Mouse (Mus musculus): ENCODE measurements at regions not wholly inside any gene's neighbourhood (a gene's known extent, or its start where the extent isn't known, plus 50 kb on each side); places are given as distances from the start of the nearest gene placed in this dataset.
A peak's percentile ranks its signal among the peaks of the same experiment; 100 is the strongest.

- Histone ChIP-seq H3K4me1 (ENCODE audit: control insufficient read depth in 1 of 2, insufficient read depth in 2 of 2, low read length in 2 of 2) (no peaks in the 10 kb centered on the region), H3K79me2 (ENCODE audit: control insufficient read depth, insufficient read depth, low read length, poor library complexity) (no peaks in the 10 kb centered on the region), H3K27me3 (ENCODE audit: control insufficient read depth in 1 of 2, insufficient read depth in 2 of 2, low read length in 2 of 2) (no peaks in the 10 kb centered on the region), H3K9me3 (replicated peaks; ENCODE audit: insufficient read depth, low read length) (no peaks in the 10 kb centered on the region), H3K9ac (ENCODE audit: control insufficient read depth, low read depth, low read length, poor library complexity, severe bottlenecking) (no peak overlapping the region), H3K27ac (ENCODE audit: control insufficient read depth, low read depth, low read length) (no peak overlapping the region), H3K36me3 (ENCODE audit: control insufficient read depth in 1 of 2, insufficient read depth in 2 of 2, low read length in 2 of 2) (no peaks in the 10 kb centered on the region), H3K4me3 (ENCODE audit: control insufficient read depth in 1 of 2, insufficient read depth in 1 of 2, low read depth in 2 of 2, low read length in 2 of 2) (no peak overlapping the region)
- DNase-seq (ENCODE audit: low read depth, low spot score), result peak; percentile 4
- TF ChIP-seq SMC3 (IDR thresholded peaks at IDR 0.05; ENCODE audit: low read depth, low read length) (no peak), ZKSCAN1 (IDR thresholded peaks at IDR 0.05; ENCODE audit: low read depth, low read length) (no peak), MYB (IDR thresholded peaks at IDR 0.05; ENCODE audit: low read depth, low read length) (no peak), RAD21 (IDR thresholded peaks at IDR 0.05; ENCODE audit: low read depth, low read length) (peak; percentile 16), TBP (IDR thresholded peaks at IDR 0.05; ENCODE audit: low read depth, low read length) (no peak), POLR2A (IDR thresholded peaks at IDR 0.05; ENCODE audit: control insufficient read depth in 1 of 2, insufficient read depth in 1 of 2, low read depth in 1 of 2, low read length in 2 of 2, poor library complexity in 1 of 2) (no peak), CTCF (IDR thresholded peaks at IDR 0.05 in 2 of 3, conservative IDR thresholded peaks at IDR 0.05 in 1 of 3; ENCODE audit: control insufficient read depth in 1 of 3, insufficient read depth in 1 of 3, low read depth in 2 of 3, low read length in 3 of 3, poor library complexity in 1 of 3, severe bottlenecking in 1 of 3) (peak in 1 of 3 experiments; percentile 22; a peak in 2 of 6 replicates), MAFK (IDR thresholded peaks at IDR 0.05; ENCODE audit: borderline replicate concordance, low read depth, low read length) (no peak), RCOR1 (IDR thresholded peaks at IDR 0.05; ENCODE audit: low read depth, low read length) (no peak), MAX (IDR thresholded peaks at IDR 0.05; ENCODE audit: low read length) (no peak)
These were observed 107.6 kb upstream of the Try4 start for GRCm38 (mm10) chr6:41194464-41194863.

- DNase-seq (ENCODE audit: low read depth, low spot score), result no peak
- no peaks in the 10 kb centered on the region for H3K79me2 ChIP-seq (ENCODE audit: control insufficient read depth, insufficient read depth, low read length, poor library complexity)
- TF ChIP-seq MXI1 (IDR thresholded peaks at IDR 0.05; ENCODE audit: low read depth, low read length), result no peak
- no peak for TF ChIP-seq KAT2A (conservative IDR thresholded peaks at IDR 0.05; ENCODE audit: low read depth, low read length)
- TF ChIP-seq MEF2A (IDR thresholded peaks at IDR 0.05; ENCODE audit: extremely low read depth, insufficient replicate concordance, low read depth, low read length, poor library complexity, severe bottlenecking), result no peak
- no peak for TF ChIP-seq CHD1 (IDR thresholded peaks at IDR 0.05; ENCODE audit: low read depth, low read length)
- H3K27me3 ChIP-seq (ENCODE audit: control insufficient read depth in 1 of 2, insufficient read depth in 2 of 2, low read length in 2 of 2), result no peaks in the 10 kb centered on the region
- no peak overlapping the region for H3K27ac ChIP-seq (ENCODE audit: control insufficient read depth, low read depth, low read length)
- no peak overlapping the region for H3K9ac ChIP-seq (ENCODE audit: control insufficient read depth, low read depth, low read length, poor library complexity, severe bottlenecking)
- no peaks in the 10 kb centered on the region for H3K36me3 ChIP-seq (ENCODE audit: control insufficient read depth in 1 of 2, insufficient read depth in 2 of 2, low read length in 2 of 2)
- H3K9me3 ChIP-seq (replicated peaks; ENCODE audit: insufficient read depth, low read length), result no peaks in the 10 kb centered on the region
- H3K4me1 ChIP-seq (ENCODE audit: control insufficient read depth in 1 of 2, insufficient read depth in 2 of 2, low read length in 2 of 2), result no peaks in the 10 kb centered on the region
- no peak overlapping the region for H3K4me3 ChIP-seq (ENCODE audit: control insufficient read depth in 1 of 2, insufficient read depth in 1 of 2, low read depth in 2 of 2, low read length in 2 of 2)
These were observed 110.2 kb upstream of the Try4 start for GRCm38 (mm10) chr6:41191734-41192326.

- no peaks in the 10 kb centered on the region for H3K9me3 ChIP-seq (replicated peaks; ENCODE audit: insufficient read depth, low read length)
- no peak overlapping the region for H3K27ac ChIP-seq (ENCODE audit: control insufficient read depth, low read depth, low read length)
- H3K4me1 ChIP-seq (ENCODE audit: control insufficient read depth in 1 of 2, insufficient read depth in 2 of 2, low read length in 2 of 2), result no peaks in the 10 kb centered on the region
- no peak for TF ChIP-seq ETS1 (IDR thresholded peaks at IDR 0.05; ENCODE audit: low read depth, low read length)
- TF ChIP-seq USF1 (IDR thresholded peaks at IDR 0.05; ENCODE audit: low read depth, low read length), result no peak
- TF ChIP-seq ZC3H11A (IDR thresholded peaks at IDR 0.05; ENCODE audit: low read depth, low read length), result no peak
- no peak for TF ChIP-seq MAFK (IDR thresholded peaks at IDR 0.05; ENCODE audit: borderline replicate concordance, low read depth, low read length)
- TF ChIP-seq BHLHE40 (IDR thresholded peaks at IDR 0.05; ENCODE audit: borderline replicate concordance, low read depth, low read length), result no peak
- TF ChIP-seq NRF1 (IDR thresholded peaks at IDR 0.05; ENCODE audit: insufficient read depth, low read depth, low read length, poor library complexity, severe bottlenecking), result no peak
- H3K4me3 ChIP-seq (ENCODE audit: control insufficient read depth in 1 of 2, insufficient read depth in 1 of 2, low read depth in 2 of 2, low read length in 2 of 2), result no peak overlapping the region
- no peaks in the 10 kb centered on the region for H3K36me3 ChIP-seq (ENCODE audit: control insufficient read depth in 1 of 2, insufficient read depth in 2 of 2, low read length in 2 of 2)
- no peak overlapping the region for H3K9ac ChIP-seq (ENCODE audit: control insufficient read depth, low read depth, low read length, poor library complexity, severe bottlenecking)
- DNase-seq (ENCODE audit: low read depth, low spot score), result no peak
- H3K27me3 ChIP-seq (ENCODE audit: control insufficient read depth in 1 of 2, insufficient read depth in 2 of 2, low read length in 2 of 2), result no peaks in the 10 kb centered on the region
- H3K79me2 ChIP-seq (ENCODE audit: control insufficient read depth, insufficient read depth, low read length, poor library complexity), result no peaks in the 10 kb centered on the region
These were observed 113.2 kb upstream of the Try4 start for GRCm38 (mm10) chr6:41188910-41189309.
